Mouse (Mus musculus) heart, embryonic 13.5 days (tissue): Measurements from ENCODE around the gene Bcap31. TPM values are rescaled to one million over a fixed set of nuclear protein-coding genes. Genes with fewer than 3 reads are reported as not detected.
A peak's percentile ranks its signal among the peaks of the same experiment; 100 is the strongest.
"Not testable (repeated sequence)": the region's sequence is repeated elsewhere in the genome, so short reads cannot be mapped to it uniquely, and the experiment has no call there.

ENCODE experiments used
- ATAC-seq: fragments of 200-750 bp; cut with Nextera tagmentation; 2 replicates; pipeline ENCODE4 v1.8.0; 2017; ENCODE audit warnings: moderate TSS enrichment; ENCODE audit not compliant: insufficient number of reproducible peaks, low FRiP score, low TSS enrichment; ENCODE audit errors: extremely low read depth
- H3K27ac ChIP-seq: fragments of 300-500 bp; sonication (generic); replicated peaks from 2 replicates; pipeline ENCODE4 v1.5.1; 2015; ENCODE audit warnings: moderate library complexity, mild to moderate bottlenecking, inconsistent platforms
- H3K27me3 ChIP-seq: fragments of 300-500 bp; sonication (generic); replicated peaks from 2 replicates; pipeline ENCODE4 v1.6.1; 2015; ENCODE audit warnings: mild to moderate bottlenecking, inconsistent platforms
- H3K36me3 ChIP-seq: fragments of 300-500 bp; sonication (generic); 2 replicates; pipeline ENCODE4 v1.6.1; 2015; ENCODE audit warnings: mild to moderate bottlenecking, inconsistent platforms
- H3K4me1 ChIP-seq: fragments of 300-500 bp; sonication (generic); 2 replicates; pipeline ENCODE4 v1.6.1; 2015; ENCODE audit warnings: inconsistent platforms
- H3K4me2 ChIP-seq: fragments of 300-500 bp; sonication (generic); 2 replicates; pipeline ENCODE4 v1.6.1; 2015; ENCODE audit warnings: inconsistent platforms, mild to moderate bottlenecking, moderate library complexity
- H3K4me3 ChIP-seq: fragments of 300-500 bp; sonication (generic); 2 replicates; pipeline ENCODE4 v1.5.1; 2015; ENCODE audit warnings: moderate library complexity, mild to moderate bottlenecking, inconsistent platforms
- H3K9ac ChIP-seq: fragments of 300-500 bp; sonication (generic); 2 replicates; pipeline ENCODE4 v1.6.1; 2015; ENCODE audit warnings: inconsistent platforms, mild to moderate bottlenecking, moderate library complexity
- H3K9me3 ChIP-seq: fragments of 300-500 bp; sonication (generic); 2 replicates; pipeline ENCODE4 v1.6.1; 2016; ENCODE audit warnings: inconsistent platforms
- WGBS: fragments of 180-500 bp; shearing (Covaris S2); methylation state at CpG from one replicate; pipeline ENCODE4 v1.1.7; 2015; ENCODE audit warnings: mixed read lengths; 5-methylcytosine and 5-hydroxymethylcytosine counted together
- polyA plus RNA-seq: library from polyadenylated mRNA; unstranded; fragments of >200 nt; fragmentation: Nextera tagmentation; extraction: Ambion mirVana; gene quantifications from 2 replicates; pipeline ENCODE4 v1.2.1, GENCODE M21; 2015

Gene Bcap31
- 166 and 185 TPM in 2 replicates for polyA plus RNA-seq

DNA sequence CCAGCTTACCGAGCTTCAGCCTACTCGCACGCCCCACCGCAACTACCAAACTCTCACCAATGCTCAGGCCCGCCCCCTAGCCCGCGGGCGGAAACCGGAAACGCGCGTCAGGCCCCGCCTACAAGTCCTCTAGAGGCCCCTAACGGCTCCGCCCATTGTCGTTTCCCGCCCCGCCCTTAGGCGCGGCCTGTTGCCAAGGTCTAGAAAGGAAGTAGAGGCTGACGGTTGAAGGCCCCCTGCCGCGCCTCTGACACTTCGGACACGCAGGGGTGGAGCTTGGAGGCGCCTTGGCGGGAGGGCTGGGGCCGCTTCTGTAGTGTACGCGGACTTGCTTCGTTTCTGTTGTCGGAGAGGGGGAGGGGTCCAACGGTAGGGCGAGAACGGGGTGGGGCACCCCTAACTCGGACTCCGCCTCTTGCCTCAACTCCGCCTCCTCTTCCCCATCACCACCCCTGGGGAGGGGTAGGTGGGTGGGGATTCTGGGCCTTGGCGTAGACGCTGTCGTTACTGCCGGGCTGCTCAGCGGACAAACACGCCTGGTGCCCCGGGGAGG lies at the start of gene Bcap31, which contains the start of gene Abcd1:
Gene Bcap31, minus strand, starts transcription at position 67 of the 553 bp plus-strand sequence.
Gene Abcd1, plus strand, starts transcription at position 489 of the 553 bp plus-strand sequence.
- H3K27me3 ChIP-seq = no peaks in the 10 kb centered on the region; the same call in 1 of the 2 replicates
- peak within 1 kb of the TSS; percentile 60 for H3K4me3 ChIP-seq
- WGBS = 18% methylated on average over 42 of the region's 45 CpGs
- peak within 1 kb of the TSS; percentile 82 for H3K9ac ChIP-seq
- peak within 1 kb of the TSS; percentile 79 for H3K4me2 ChIP-seq
- ATAC-seq = peak; percentile 87
- peaks cover 27% of the 10 kb centered on the region for H3K36me3 ChIP-seq
- H3K9me3 ChIP-seq = no peaks in the 10 kb centered on the region
- H3K27ac ChIP-seq = peak within 1 kb of the TSS; percentile 84
- peaks cover 39% of the 10 kb centered on the region for H3K4me1 ChIP-seq

DNA sequence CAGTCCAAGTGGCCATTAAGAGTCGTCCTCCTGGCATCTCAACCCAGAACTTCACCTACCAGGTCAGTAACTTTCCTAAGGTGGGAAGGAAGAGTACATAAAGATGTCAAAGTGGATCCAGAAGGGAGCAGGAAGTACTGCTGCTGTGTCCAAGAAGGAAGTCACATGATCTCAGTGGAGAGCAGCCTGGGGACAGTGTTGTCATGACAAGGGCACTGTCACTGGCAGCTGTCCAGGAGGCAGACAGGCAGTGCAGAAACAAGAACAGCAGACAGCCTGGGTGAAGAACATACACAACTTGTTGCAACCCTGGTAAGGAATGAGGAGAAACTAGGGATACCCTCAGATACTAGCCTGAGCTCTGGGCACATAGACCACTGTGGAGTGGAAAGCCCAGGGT lies 49.3 kb upstream of the Bcap31 start:
- Histone ChIP-seq H3K27ac (peak overlapping the region; percentile 65), H3K4me1 (peaks cover 10% of the 10 kb centered on the region), H3K36me3 (no peaks in the 10 kb centered on the region), H3K4me3 (no peak overlapping the region), H3K9ac (no peak overlapping the region), H3K27me3 (no peaks in the 10 kb centered on the region), H3K9me3 (no peaks in the 10 kb centered on the region), H3K4me2 (no peak overlapping the region)
- WGBS = 59% methylated on average over 1 of the region's 1 CpGs
- no peak for ATAC-seq

DNA sequence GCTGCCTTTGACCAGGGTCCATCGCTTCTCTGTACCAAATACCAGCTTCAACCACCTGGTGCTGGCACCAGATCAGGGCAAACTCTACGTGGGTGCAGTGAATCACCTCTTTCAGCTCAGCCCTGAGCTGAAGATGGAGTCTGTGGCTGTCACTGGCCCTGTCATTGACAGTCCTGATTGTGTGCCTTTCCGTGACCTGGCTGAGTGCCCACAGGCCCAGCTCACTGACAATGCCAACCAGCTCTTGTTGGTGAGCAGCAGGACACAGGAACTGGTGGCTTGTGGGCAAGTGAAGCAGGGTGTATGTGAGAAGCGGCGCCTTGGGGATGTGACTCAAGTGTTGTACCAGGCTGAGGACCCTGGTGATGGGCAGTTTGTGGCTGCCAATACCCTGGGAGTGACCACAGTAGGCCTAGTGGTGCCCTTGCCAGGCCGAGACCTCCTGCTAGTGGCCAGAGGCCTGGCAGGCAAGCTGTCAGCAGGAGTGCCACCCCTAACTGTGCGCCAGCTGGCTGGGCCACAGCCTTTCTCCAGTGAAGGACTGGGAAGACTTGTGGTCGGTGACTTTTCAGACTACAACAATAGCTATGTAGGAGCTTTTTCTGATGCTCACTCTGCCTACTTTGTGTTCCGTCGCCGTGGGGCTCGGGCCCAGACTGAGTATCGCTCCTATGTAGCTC lies 42.8 kb upstream of the Bcap31 start:
- Histone ChIP-seq H3K4me2 (no peak overlapping the region), H3K4me1 (no peaks in the 10 kb centered on the region), H3K36me3 (no peaks in the 10 kb centered on the region), H3K9ac (no peak overlapping the region), H3K27ac (no peak overlapping the region), H3K9me3 (no peaks in the 10 kb centered on the region), H3K4me3 (no peak overlapping the region), H3K27me3 (peaks cover 16% of the 10 kb centered on the region)
- no peak for ATAC-seq
- WGBS = 72% methylated on average over 13 of the region's 13 CpGs

DNA sequence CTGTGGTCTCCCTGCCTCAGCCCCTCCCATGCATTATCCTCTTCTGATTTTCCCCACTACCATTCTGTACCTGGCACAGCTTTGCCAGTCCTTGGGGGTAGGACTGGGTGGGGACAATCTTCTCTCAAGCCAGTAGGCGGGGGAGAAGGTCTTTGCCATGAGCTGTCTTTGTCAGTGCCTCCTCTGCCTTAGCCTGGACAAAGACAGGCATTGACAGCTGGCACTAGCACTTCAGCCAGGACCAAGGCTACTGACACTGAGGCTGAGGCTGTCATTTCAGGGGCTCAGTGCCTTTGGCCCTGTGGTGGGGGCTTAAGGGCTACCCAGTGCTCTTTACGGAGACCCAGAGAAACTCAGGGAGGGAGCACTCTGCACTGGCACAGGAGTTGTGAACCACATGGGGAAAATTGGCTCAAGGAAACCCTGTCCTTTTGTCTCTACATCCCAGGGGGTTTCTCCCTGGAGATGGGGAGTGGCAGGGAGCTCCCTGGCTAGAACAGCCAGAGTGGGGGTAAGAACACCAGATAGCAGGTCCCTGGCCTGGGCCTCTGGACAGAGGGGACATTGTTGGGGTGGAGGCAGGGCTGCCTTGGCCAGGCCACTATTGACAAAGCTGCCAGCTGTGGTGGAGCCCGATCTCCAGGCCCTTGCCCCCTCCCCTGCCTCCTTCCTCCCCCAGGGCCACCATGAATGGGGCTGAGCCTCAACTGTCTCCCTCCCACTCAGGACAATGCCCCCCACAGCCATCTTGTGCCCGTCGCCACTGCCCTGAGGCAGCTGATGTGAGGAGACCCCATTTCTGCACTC lies 40.6 kb upstream of the Bcap31 start, which contains the start of gene Plxnb3:
Gene Plxnb3, plus strand, starts transcription at position 757 of the 807 bp plus-strand sequence.
- H3K27me3 ChIP-seq = peaks cover 16% of the 10 kb centered on the region
- H3K36me3 ChIP-seq = no peaks in the 10 kb centered on the region
- no peak for ATAC-seq
- no peak within 1 kb of the TSS for H3K4me2 ChIP-seq
- no peaks in the 10 kb centered on the region for H3K9me3 ChIP-seq
- no peak within 1 kb of the TSS for H3K9ac ChIP-seq
- no peaks in the 10 kb centered on the region for H3K4me1 ChIP-seq
- H3K4me3 ChIP-seq = no peak within 1 kb of the TSS
- 63% methylated on average over 5 of the region's 5 CpGs for WGBS
- no peak within 1 kb of the TSS for H3K27ac ChIP-seq

DNA sequence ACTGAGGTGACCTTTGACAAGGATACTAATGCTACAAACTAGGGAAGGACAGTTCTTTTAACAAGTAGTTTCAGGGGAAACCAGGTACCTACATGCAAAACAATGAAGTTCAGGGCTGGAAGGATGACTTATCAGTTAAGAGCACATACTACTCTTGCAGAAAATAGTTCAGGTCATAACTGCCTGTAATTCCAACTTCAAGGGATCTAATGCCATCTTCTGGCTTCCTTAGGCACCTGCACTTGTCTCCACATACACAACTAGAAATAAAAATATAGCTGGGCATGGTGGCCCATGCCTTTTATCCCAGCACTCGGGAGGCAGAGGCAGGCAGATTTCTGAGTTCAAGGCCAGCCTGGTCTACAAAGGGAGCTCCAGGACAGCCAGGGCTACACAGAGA lies 33.0 kb upstream of the Bcap31 start:
- Histone ChIP-seq H3K36me3 (no peaks in the 10 kb centered on the region), H3K4me3 (no peak overlapping the region), H3K27ac (no peak overlapping the region), H3K4me1 (no peaks in the 10 kb centered on the region), H3K27me3 (no peaks in the 10 kb centered on the region), H3K9me3 (no peaks in the 10 kb centered on the region), H3K9ac (no peak overlapping the region), H3K4me2 (no peak overlapping the region)
- ATAC-seq = no peak
- WGBS = 63% methylated on average over 1 of the region's 1 CpGs

DNA sequence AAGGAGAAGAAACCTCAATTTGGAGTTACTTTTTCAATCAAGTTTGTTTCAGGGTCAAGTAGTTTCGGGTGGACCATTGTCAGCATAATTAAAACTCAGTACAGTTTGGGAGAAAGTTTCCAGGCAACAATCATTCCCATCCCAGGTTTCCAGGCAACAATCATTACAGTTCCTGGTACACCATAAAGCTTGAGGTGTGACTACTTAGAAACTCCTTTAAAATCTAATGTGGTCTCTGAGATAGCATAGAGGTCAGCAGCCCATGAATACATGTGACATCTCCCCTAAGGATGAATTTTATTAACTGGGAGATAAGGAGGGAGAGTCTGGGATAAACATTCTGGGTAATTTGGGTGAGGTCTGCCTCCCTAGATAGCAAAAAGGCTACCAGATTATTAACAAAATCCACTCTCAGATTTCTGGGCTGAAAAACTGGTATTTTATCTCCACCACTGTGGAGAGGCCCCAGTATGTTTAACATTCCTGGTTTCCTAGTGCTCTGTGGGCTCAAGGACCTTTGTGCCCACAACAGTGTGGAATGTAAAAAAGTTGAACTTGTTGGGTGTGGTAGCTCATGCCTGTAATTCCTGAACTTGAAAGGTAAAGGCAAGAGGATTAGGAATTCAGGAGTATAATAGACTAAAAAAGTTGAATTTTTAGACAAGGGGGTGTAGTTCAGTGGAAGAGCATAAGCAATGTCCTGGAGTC lies 29.0 kb upstream of the Bcap31 start:
- Histone ChIP-seq H3K4me2 (no peak overlapping the region), H3K27me3 (no peaks in the 10 kb centered on the region), H3K9ac (no peak overlapping the region), H3K9me3 (no peaks in the 10 kb centered on the region), H3K4me1 (no peaks in the 10 kb centered on the region), H3K4me3 (no peak overlapping the region), H3K27ac (no peak overlapping the region), H3K36me3 (no peaks in the 10 kb centered on the region)
- WGBS = 52% methylated on average over 1 of the region's 1 CpGs
- no peak for ATAC-seq

DNA sequence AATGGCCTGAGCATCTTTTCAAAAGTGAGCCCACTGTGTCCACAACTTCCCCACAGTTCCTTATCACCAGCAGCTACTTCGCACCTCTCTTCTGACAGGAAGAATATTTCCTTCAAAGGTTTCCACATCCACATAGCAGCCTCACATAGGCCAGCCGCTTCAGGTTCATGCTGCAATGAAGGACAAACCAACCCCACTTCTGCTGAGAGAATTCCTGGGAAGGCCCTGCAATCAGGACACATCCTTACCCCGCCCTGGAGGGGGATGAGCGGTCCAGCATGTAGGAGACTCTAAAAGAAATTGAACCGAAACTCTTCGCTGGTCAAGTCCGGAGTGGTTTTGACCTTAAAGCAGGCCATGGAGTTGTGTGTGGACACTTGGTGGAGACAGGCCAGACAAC lies 23.9 kb upstream of the Bcap31 start:
- not testable (repeated sequence) for H3K27ac ChIP-seq, ATAC-seq, H3K9me3 ChIP-seq, H3K9ac ChIP-seq, H3K4me2 ChIP-seq, H3K4me1 ChIP-seq, H3K27me3 ChIP-seq, H3K4me3 ChIP-seq, H3K36me3 ChIP-seq
- WGBS = 83% methylated on average over 7 of the region's 7 CpGs

DNA sequence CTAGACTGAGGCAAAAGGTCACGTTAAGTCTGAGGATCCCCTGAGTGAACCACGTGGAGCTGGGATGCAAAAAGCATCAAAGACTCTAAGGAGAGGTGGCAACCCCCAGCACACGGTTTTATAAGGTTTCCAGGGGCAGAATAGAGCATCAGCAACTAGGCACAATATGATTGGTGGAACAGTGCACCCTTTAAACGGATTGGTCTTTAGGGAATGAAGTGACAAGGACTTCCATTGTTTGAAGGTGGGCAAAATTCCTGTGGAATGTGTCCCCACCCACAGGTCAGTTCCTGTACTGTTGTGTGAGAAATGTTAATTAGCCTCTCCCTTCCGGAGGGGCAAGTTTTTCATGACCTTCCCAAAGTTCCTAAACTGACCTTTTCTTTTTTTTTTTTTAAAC lies 23.2 kb upstream of the Bcap31 start:
- H3K4me3 ChIP-seq = no peak overlapping the region
- H3K27me3 ChIP-seq = peaks cover 3% of the 10 kb centered on the region; the same call in 1 of the 2 replicates
- no peaks in the 10 kb centered on the region for H3K9me3 ChIP-seq
- H3K4me2 ChIP-seq = no peak overlapping the region
- H3K9ac ChIP-seq = no peak overlapping the region
- 62% methylated on average over 5 of the region's 5 CpGs for WGBS
- H3K36me3 ChIP-seq = no peaks in the 10 kb centered on the region
- no peaks in the 10 kb centered on the region for H3K4me1 ChIP-seq
- H3K27ac ChIP-seq = no peak overlapping the region
- no peak for ATAC-seq

DNA sequence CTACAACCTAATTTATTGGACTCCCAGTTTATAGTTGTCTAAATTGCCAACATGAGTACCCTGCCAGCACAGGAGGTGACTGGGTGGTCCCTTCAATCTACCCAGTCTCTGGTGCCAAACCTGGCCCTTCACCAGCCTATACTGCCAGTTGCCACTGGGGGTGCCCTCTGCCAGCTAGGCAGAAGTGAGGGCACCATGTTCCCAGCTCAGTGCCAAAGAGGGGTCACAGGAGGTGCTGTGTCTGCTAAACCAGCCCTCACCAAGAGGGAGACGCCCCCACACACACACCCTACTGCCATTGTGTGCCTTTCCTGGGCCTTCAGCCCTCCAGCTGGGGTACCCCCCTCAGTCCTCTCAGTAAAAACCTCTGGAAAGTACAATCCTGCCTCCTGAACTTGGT lies 22.2 kb upstream of the Bcap31 start:
- H3K4me3 ChIP-seq = no peak overlapping the region
- H3K9ac ChIP-seq = no peak overlapping the region
- H3K4me1 ChIP-seq = no peaks in the 10 kb centered on the region
- no peaks in the 10 kb centered on the region for H3K36me3 ChIP-seq
- no peak overlapping the region for H3K27ac ChIP-seq
- no peaks in the 10 kb centered on the region for H3K9me3 ChIP-seq
- peaks cover 3% of the 10 kb centered on the region; the same call in 1 of the 2 replicates for H3K27me3 ChIP-seq
- 54% methylated on average over 1 of the region's 1 CpGs for WGBS
- H3K4me2 ChIP-seq = no peak overlapping the region
- no peak for ATAC-seq

DNA sequence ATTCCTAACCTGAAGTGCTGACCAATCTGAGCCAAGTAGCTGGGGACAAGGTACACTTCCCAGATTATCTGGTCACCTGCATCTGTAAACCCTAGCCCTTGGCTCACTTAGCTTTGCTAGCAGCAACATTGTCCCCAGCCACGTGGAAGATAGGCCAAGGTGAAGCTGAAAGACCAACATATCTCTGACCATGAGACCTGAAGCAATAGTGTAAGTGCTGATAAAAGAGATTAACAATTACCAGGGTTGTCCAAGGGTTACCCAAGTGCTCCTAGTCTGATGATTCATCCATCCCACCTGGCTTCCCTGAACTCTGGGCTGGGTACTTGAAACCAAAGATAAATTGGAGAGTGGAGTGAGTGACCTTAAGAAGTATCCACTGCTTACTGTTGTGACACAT lies 14.9 kb upstream of the Bcap31 start:
- H3K27ac ChIP-seq = no peak overlapping the region
- no peaks in the 10 kb centered on the region for H3K4me1 ChIP-seq
- WGBS = 55% methylated on average over 1 of the region's 1 CpGs
- H3K36me3 ChIP-seq = peaks cover 23% of the 10 kb centered on the region
- H3K4me2 ChIP-seq = no peak overlapping the region
- H3K27me3 ChIP-seq = no peaks in the 10 kb centered on the region; the same call in 1 of the 2 replicates
- no peaks in the 10 kb centered on the region for H3K9me3 ChIP-seq
- H3K9ac ChIP-seq = no peak overlapping the region
- H3K4me3 ChIP-seq = no peak overlapping the region
- ATAC-seq = no peak
